Mouse (Mus musculus) forebrain, postnatal 0 days (tissue): ENCODE results near the gene Adamts4. TPM values are rescaled to one million over a fixed set of nuclear protein-coding genes. Genes with fewer than 3 reads are reported as not detected.

ENCODE experiments used
- ATAC-seq: fragments of 200-750 bp; cut with Nextera tagmentation; 2 replicates; pipeline ENCODE4 v1.8.0; 2017; ENCODE audit warnings: mild to moderate bottlenecking, moderate library complexity
- DNase-seq: peaks from one replicate; pipeline ENCODE4 v3.0.0-alpha.2; 2015
- H3K27ac ChIP-seq: fragments of 300-500 bp; sonication (generic); 2 replicates; pipeline ENCODE4 v1.5.1; 2014; ENCODE audit warnings: low read depth, mild to moderate bottlenecking, antibody characterized with exemption, low read length, moderate library complexity, mixed read lengths
- H3K27me3 ChIP-seq: fragments of 300-500 bp; sonication (generic); 2 replicates; pipeline ENCODE4 v1.6.1; 2014; ENCODE audit warnings: mild to moderate bottlenecking, low read length, mixed read lengths; ENCODE audit not compliant: insufficient read depth
- H3K36me3 ChIP-seq: fragments of 300-500 bp; sonication (generic); 2 replicates; pipeline ENCODE4 v1.6.1; 2014; ENCODE audit warnings: mild to moderate bottlenecking, moderate library complexity; ENCODE audit not compliant: insufficient read depth
- H3K4me1 ChIP-seq: fragments of 300-500 bp; sonication (generic); 2 replicates; pipeline ENCODE4 v1.6.1; 2014; ENCODE audit warnings: antibody characterized with exemption; ENCODE audit not compliant: insufficient read depth
- H3K4me2 ChIP-seq: fragments of 300-500 bp; sonication (generic); 2 replicates; pipeline ENCODE4 v1.6.1; 2014; ENCODE audit warnings: low read depth, mild to moderate bottlenecking, moderate library complexity
- H3K4me3 ChIP-seq: fragments of 300-500 bp; sonication (generic); 2 replicates; pipeline ENCODE4 v1.5.1; 2014; ENCODE audit warnings: low read depth, low read length, mixed read lengths
- H3K9ac ChIP-seq: fragments of 300-500 bp; sonication (generic); 2 replicates; pipeline ENCODE4 v1.6.1; 2014; ENCODE audit warnings: mild to moderate bottlenecking
- H3K9me3 ChIP-seq: fragments of 300-500 bp; sonication (generic); 2 replicates; pipeline ENCODE4 v1.6.1; 2016; ENCODE audit warnings: low read length
- CTCF ChIP-seq: sonication (generic); IDR thresholded peaks from 2 replicates; pipeline ENCODE4 v1.5.1; 2016; ENCODE audit warnings: antibody characterized with exemption, control low read depth, low read depth
- WGBS: fragments of 180-500 bp; shearing (Covaris S2); extraction: QIAGEN DNeasy Blood & Tissue Kit; methylation state at CpG from one replicate; pipeline ENCODE4 v1.1.7; 2014; 5-methylcytosine and 5-hydroxymethylcytosine counted together
- polyA plus RNA-seq: library from polyadenylated mRNA; unstranded; fragments of >200 nt; fragmentation: Nextera tagmentation; extraction: Ambion mirVana; gene quantifications from 2 replicates; pipeline ENCODE4 v1.2.1, GENCODE M21; 2015
- total RNA-seq: library from RNA; depleted of rRNA; stranded (reverse); fragments of >200 nt; gene quantifications from 2 replicates; pipeline ENCODE4 v1.2.3, GENCODE M21; 2014

Adamts4 gene
- total and polyA plus RNA-seq, 2 experiments from 2014 or later = 5.6 to 5.9 TPM

GRCm38 (mm10) chr1:171256937-171257548, 6.8 kb downstream of the Adamts4 start:
- Histone ChIP-seq H3K9me3 (no peaks in the 10 kb centered on the region), H3K9ac (no peak overlapping the region), H3K36me3 (0 out of 2 replicates have a peak, but pooled peaks cover 6% of the 10 kb centered on the region), H3K27ac (no peak overlapping the region), H3K4me2 (no peak overlapping the region), H3K4me1 (0 out of 2 replicates have a peak, but pooled peaks cover 6% of the 10 kb centered on the region), H3K4me3 (no peak overlapping the region), H3K27me3 (no peaks in the 10 kb centered on the region)
- peak; percentile 83 for TF ChIP-seq CTCF
- DNase-seq = peak; percentile 80
- 70% methylated on average over 15 of the region's 15 CpGs for WGBS
- peak; percentile 63 for ATAC-seq

GRCm38 (mm10) chr1:171257781-171258180, 7.6 kb downstream of the Adamts4 start:
- 94% methylated on average over 9 of the region's 9 CpGs for WGBS
- Histone ChIP-seq H3K27ac (no peak overlapping the region), H3K9me3 (no peaks in the 10 kb centered on the region), H3K4me3 (no peak overlapping the region), H3K36me3 (0 out of 2 replicates have a peak, but pooled peaks cover 6% of the 10 kb centered on the region), H3K27me3 (no peaks in the 10 kb centered on the region), H3K4me1 (0 out of 2 replicates have a peak, but pooled peaks cover 5% of the 10 kb centered on the region), H3K9ac (no peak overlapping the region), H3K4me2 (no peak overlapping the region)
- DNase-seq = no peak
- TF ChIP-seq CTCF = no peak
- ATAC-seq = no peak

- ATAC-seq = no peak
- H3K36me3 ChIP-seq = 0 out of 2 replicates have a peak, but pooled peaks cover 6% of the 10 kb centered on the region
- peaks cover 12% of the 10 kb centered on the region; the same call in 1 of the 2 replicates for H3K4me1 ChIP-seq
- H3K27ac ChIP-seq = no peak overlapping the region
- no peak overlapping the region for H3K4me2 ChIP-seq
- no peak for DNase-seq
- WGBS = 86% methylated on average over 17 of the region's 17 CpGs
- no peaks in the 10 kb centered on the region for H3K27me3 ChIP-seq
- no peak for TF ChIP-seq CTCF
- no peaks in the 10 kb centered on the region for H3K9me3 ChIP-seq
- H3K4me3 ChIP-seq = no peak overlapping the region
- no peak overlapping the region for H3K9ac ChIP-seq
These were observed 8.7 kb downstream of the Adamts4 start for GRCm38 (mm10) chr1:171258921-171259320.

GRCm38 (mm10) chr1:171260316-171260715, 10.1 kb downstream of the Adamts4 start:
- Histone ChIP-seq H3K36me3 (0 out of 2 replicates have a peak, but pooled peaks cover 6% of the 10 kb centered on the region), H3K4me2 (no peak overlapping the region), H3K4me3 (no peak overlapping the region), H3K27me3 (no peaks in the 10 kb centered on the region), H3K4me1 (peaks cover 12% of the 10 kb centered on the region; the same call in 1 of the 2 replicates), H3K9ac (no peak overlapping the region), H3K9me3 (no peaks in the 10 kb centered on the region), H3K27ac (no peak overlapping the region)
- TF ChIP-seq CTCF = no peak
- 84% methylated on average over 3 of the region's 3 CpGs for WGBS
- DNase-seq (no peak), ATAC-seq (no peak)

GRCm38 (mm10) chr1:171262594-171263130, 12.4 kb downstream of the Adamts4 start:
- Histone ChIP-seq H3K4me3 (peak overlapping the region; percentile 27), H3K27ac (peak overlapping the region; percentile 91), H3K27me3 (no peaks in the 10 kb centered on the region), H3K36me3 (0 out of 2 replicates have a peak, but pooled peaks cover 6% of the 10 kb centered on the region), H3K9ac (peak overlapping the region; percentile 40), H3K9me3 (no peaks in the 10 kb centered on the region), H3K4me2 (peak overlapping the region; percentile 50), H3K4me1 (peaks cover 12% of the 10 kb centered on the region; the same call in 1 of the 2 replicates)
- peak; percentile 89 for DNase-seq
- ATAC-seq = peak; percentile 82
- 4% methylated on average over 8 of the region's 8 CpGs for WGBS
- TF ChIP-seq CTCF = no peak

- Histone ChIP-seq H3K4me3 (peak overlapping the region; percentile 27; the same call in 1 of the 2 replicates), H3K36me3 (0 out of 2 replicates have a peak, but pooled peaks cover 6% of the 10 kb centered on the region), H3K9ac (no peak overlapping the region), H3K4me1 (peaks cover 12% of the 10 kb centered on the region; the same call in 1 of the 2 replicates), H3K4me2 (peak overlapping the region; percentile 50), H3K27me3 (no peaks in the 10 kb centered on the region), H3K9me3 (no peaks in the 10 kb centered on the region), H3K27ac (peak overlapping the region; percentile 91)
- peak; percentile 93 for ATAC-seq
- TF ChIP-seq CTCF = no peak
- peak; percentile 83 for DNase-seq
- 3% methylated on average over 2 of the region's 2 CpGs for WGBS
These were observed 13.0 kb downstream of the Adamts4 start for GRCm38 (mm10) chr1:171263185-171263611.
